Mouse (Mus musculus): ENCODE data around the gene 4930558C23Rik. TPM values are rescaled to one million over a fixed set of nuclear protein-coding genes. Genes with fewer than 3 reads are reported as not detected.

4930558C23Rik gene
- polyA plus RNA-seq (2015; fragmentation: Nextera tagmentation; extraction: Ambion mirVana), result not detected in 2 replicates

GRCm38 (mm10) chr3:95402741-95403140 lies at the start of gene 4930558C23Rik:
TSS of gene 4930558C23Rik (minus strand) at chr3:95402841.

GRCm38 (mm10) chr3:95434136-95434982 lies 31.7 kb upstream of the 4930558C23Rik start, which contains the start of gene Arnt:
TSS of gene Arnt (plus strand) at chr3:95434388.

GRCm38 (mm10) chr3:95356701-95357449 lies 45.8 kb downstream of the 4930558C23Rik start, which contains the start of gene Setdb1:
TSS of gene Setdb1 (minus strand) at chr3:95357202.

Other genes starting within 250 kb of the 4930558C23Rik start
- gene Sema6c, start 242.4 kb downstream of the 4930558C23Rik start, polyA plus RNA-seq (2015; fragmentation: Nextera tagmentation; extraction: Ambion mirVana), result 13.3 and 17.6 TPM in 2 replicates
- 3.7 and 4.0 TPM in 2 replicates for gene Gabpb2, start 184.9 kb downstream of the 4930558C23Rik start, polyA plus RNA-seq (2015; fragmentation: Nextera tagmentation; extraction: Ambion mirVana)
- 42.7 and 52.8 TPM in 2 replicates for gene Cdc42se1, start 174.1 kb downstream of the 4930558C23Rik start, polyA plus RNA-seq (2015; fragmentation: Nextera tagmentation; extraction: Ambion mirVana)
- 19.1 and 23.1 TPM in 2 replicates for gene Mllt11, start 170.7 kb downstream of the 4930558C23Rik start, polyA plus RNA-seq (2015; fragmentation: Nextera tagmentation; extraction: Ambion mirVana)
- gene Gm128, start 161.2 kb downstream of the 4930558C23Rik start, polyA plus RNA-seq (2015; fragmentation: Nextera tagmentation; extraction: Ambion mirVana), result 0.13 and 0.23 TPM in 2 replicates
- 0.68 TPM in 1 of 2 replicates, not detected in the other for gene Bnipl, start 151.6 kb downstream of the 4930558C23Rik start, polyA plus RNA-seq (2015; fragmentation: Nextera tagmentation; extraction: Ambion mirVana)
- 29.2 and 32.7 TPM in 2 replicates for gene Mindy1, start 121.5 kb downstream of the 4930558C23Rik start, polyA plus RNA-seq (2015; fragmentation: Nextera tagmentation; extraction: Ambion mirVana)
- 68.2 and 79.3 TPM in 2 replicates for gene Prune1, start 120.8 kb downstream of the 4930558C23Rik start, polyA plus RNA-seq (2015; fragmentation: Nextera tagmentation; extraction: Ambion mirVana)
- 0.45 and 1.9 TPM in 2 replicates for gene Anxa9, start 95.7 kb downstream of the 4930558C23Rik start, polyA plus RNA-seq (2015; fragmentation: Nextera tagmentation; extraction: Ambion mirVana)
- gene Cers2, start 88.0 kb downstream of the 4930558C23Rik start, polyA plus RNA-seq (2015; fragmentation: Nextera tagmentation; extraction: Ambion mirVana), result 62.6 and 73.1 TPM in 2 replicates
- 9.6 and 10.0 TPM in 2 replicates for gene Setdb1, start 45.6 kb downstream of the 4930558C23Rik start, polyA plus RNA-seq (2015; fragmentation: Nextera tagmentation; extraction: Ambion mirVana)
- gene Arnt, start 31.5 kb upstream of the 4930558C23Rik start, polyA plus RNA-seq (2015; fragmentation: Nextera tagmentation; extraction: Ambion mirVana), result 19.9 and 21.1 TPM in 2 replicates
- 39.3 and 52.6 TPM in 2 replicates for gene Ctsk, start 96.4 kb upstream of the 4930558C23Rik start, polyA plus RNA-seq (2015; fragmentation: Nextera tagmentation; extraction: Ambion mirVana)
- gene Ctss, start 123.9 kb upstream of the 4930558C23Rik start, polyA plus RNA-seq (2015; fragmentation: Nextera tagmentation; extraction: Ambion mirVana), result 17.9 and 18.1 TPM in 2 replicates
- gene Hormad1, start 156.8 kb upstream of the 4930558C23Rik start, polyA plus RNA-seq (2015; fragmentation: Nextera tagmentation; extraction: Ambion mirVana), result not detected in 2 replicates
- 14.2 and 15.1 TPM in 2 replicates for gene Golph3l, start 186.1 kb upstream of the 4930558C23Rik start, polyA plus RNA-seq (2015; fragmentation: Nextera tagmentation; extraction: Ambion mirVana)
- gene Ensa, start 222.2 kb upstream of the 4930558C23Rik start, polyA plus RNA-seq (2015; fragmentation: Nextera tagmentation; extraction: Ambion mirVana), result 45.0 and 48.0 TPM in 2 replicates